Mouse (Mus musculus) embryonic fibroblast, embryonic 13.5 days (primary cell): ENCODE data around the gene Denr. TPM values are rescaled to one million over a fixed set of nuclear protein-coding genes. Genes with fewer than 3 reads are reported as not detected.
A peak's percentile ranks its signal among the peaks of the same experiment; 100 is the strongest.

Experiments used
- H3K27ac ChIP-seq: 2 replicates; pipeline ENCODE4 v1.5.1; 2012; ENCODE audit warnings: low read length, control low read depth, inconsistent platforms; ENCODE audit not compliant: insufficient read depth
- H3K4me1 ChIP-seq: 2 replicates; pipeline ENCODE4 v1.6.1; 2011; ENCODE audit warnings: low read length; ENCODE audit not compliant: control insufficient read depth, insufficient read depth
- H3K4me3 ChIP-seq: 2 replicates; pipeline ENCODE4 v1.5.1; 2011; ENCODE audit warnings: mild to moderate bottlenecking, control low read depth, low read length; ENCODE audit not compliant: insufficient read depth
- CTCF ChIP-seq: IDR thresholded peaks from 2 replicates; pipeline ENCODE4 v1.5.1; 2011; ENCODE audit warnings: mild to moderate bottlenecking, control low read depth, low read length, moderate library complexity, borderline replicate concordance; ENCODE audit not compliant: insufficient read depth
- POLR2A ChIP-seq: IDR thresholded peaks from 2 replicates; pipeline ENCODE4 v1.6.1; 2011; ENCODE audit warnings: low read depth, mild to moderate bottlenecking, control low read depth, low read length, moderate library complexity
- polyA plus RNA-seq: library from polyadenylated mRNA; stranded (reverse); fragments of >200 nt; gene quantifications from 2 replicates; pipeline ENCODE4 v1.2.4, GENCODE M21; 2011; ENCODE audit warnings: low read depth; ENCODE audit not compliant: missing spikeins, insufficient read length

The Denr gene
- polyA plus RNA-seq, 1 experiment: 110 TPM

DNA sequence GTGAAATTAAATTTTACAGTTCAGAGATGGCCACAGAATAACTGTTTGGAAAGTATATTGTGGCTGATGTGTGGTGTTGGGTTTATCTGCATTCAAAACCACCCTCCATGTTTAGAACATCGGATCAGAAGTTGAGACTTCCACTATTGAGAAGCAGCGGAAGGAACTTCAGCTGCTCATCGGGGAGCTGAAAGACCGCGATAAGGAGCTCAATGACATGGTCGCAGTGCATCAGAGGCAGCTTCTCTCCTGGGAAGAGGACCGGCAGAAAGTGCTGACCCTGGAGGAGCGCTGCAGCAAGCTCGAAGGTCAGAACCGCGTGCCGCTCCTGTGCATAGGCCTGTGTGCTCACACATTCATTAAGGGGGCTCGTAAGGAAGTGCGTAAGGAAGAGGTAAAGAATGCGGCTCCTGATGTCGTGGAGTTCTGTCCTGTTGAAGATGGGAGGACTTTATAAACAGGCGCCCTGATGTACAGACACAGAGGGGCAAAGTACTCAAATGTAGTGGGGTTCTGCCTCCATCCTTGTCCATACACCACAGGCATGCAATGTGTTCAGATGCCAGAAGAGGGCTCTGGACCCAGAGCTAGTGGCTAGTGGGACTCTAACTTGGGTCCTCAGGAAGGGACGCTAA is 27.1 kb downstream of the Denr start:
- no peak overlapping the region for H3K27ac ChIP-seq
- TF ChIP-seq POLR2A (no peak), CTCF (peak; percentile 9; the same call in 1 of the 2 replicates)
- H3K4me3 ChIP-seq: no peak overlapping the region
- no peaks in the 10 kb centered on the region for H3K4me1 ChIP-seq

DNA sequence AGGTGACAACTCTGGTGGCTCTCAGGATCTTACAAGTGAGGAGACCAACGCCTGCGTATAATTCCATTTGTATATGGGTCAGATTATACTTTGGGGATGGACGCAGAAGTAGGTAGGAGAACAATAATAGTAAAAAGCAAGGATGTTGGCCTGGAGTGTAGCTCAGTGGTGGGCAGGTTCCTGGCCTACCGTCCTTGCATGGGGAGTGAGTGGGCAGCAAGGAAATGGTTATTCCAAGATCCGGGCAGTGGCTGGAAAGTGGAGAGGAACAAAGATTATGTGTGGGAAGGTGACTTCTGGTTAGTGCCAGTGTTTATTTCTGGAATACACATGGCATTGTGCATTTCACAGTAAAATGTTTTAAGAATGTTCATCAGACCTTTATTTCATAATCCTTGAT is 29.0 kb downstream of the Denr start:
- TF ChIP-seq CTCF: no peak
- Histone ChIP-seq H3K4me3 (no peak overlapping the region), H3K27ac (no peak overlapping the region), H3K4me1 (no peaks in the 10 kb centered on the region)

DNA sequence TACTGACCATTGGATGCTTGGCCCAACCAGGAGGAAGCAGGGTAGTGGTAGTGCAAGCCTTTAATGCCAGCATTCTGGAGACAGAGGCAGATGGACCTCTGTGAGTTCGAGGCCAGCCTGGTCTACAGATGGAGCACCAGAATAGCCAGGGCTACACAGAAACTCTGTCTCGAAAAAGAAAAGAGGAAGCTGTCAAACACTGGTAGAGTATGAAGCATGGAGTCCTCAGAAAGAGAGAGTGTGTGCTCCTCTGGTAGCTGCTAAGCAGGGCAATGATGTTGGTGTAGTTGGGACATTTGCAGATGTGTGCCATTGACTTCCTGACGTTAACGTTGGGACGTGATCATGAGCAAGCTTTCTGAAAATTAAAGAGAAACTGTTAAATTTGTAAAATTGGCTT is 31.5 kb downstream of the Denr start:
- no peaks in the 10 kb centered on the region for H3K4me1 ChIP-seq
- no peak overlapping the region for H3K4me3 ChIP-seq

DNA sequence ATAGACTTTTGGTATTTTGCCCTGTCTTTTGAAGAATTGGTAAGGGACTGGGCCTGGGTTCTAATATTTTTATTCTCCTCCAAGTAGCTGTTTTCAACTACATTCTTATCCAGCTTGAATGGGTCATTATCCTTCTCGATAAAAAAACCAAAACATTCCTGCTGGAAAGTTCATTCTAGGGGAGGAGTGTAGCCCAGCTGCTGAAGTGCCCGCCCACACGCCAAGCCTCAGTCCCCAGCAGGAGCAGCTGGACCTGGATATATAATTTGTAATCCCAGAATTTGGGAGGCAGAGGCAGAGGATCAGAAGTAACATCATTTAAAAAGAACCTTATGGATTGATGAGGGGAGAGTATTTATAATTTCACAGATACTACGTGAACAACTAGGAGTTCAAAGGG is 39.6 kb downstream of the Denr start:
- Histone ChIP-seq H3K4me3 (no peak overlapping the region), H3K4me1 (no peaks in the 10 kb centered on the region), H3K27ac (no peak overlapping the region)
- TF ChIP-seq CTCF (no peak), POLR2A (no peak)

More for the DNA sequence above, 31.5 kb downstream of the Denr start:
- no peak overlapping the region for H3K27ac ChIP-seq
- TF ChIP-seq CTCF (no peak), POLR2A (no peak)

DNA sequence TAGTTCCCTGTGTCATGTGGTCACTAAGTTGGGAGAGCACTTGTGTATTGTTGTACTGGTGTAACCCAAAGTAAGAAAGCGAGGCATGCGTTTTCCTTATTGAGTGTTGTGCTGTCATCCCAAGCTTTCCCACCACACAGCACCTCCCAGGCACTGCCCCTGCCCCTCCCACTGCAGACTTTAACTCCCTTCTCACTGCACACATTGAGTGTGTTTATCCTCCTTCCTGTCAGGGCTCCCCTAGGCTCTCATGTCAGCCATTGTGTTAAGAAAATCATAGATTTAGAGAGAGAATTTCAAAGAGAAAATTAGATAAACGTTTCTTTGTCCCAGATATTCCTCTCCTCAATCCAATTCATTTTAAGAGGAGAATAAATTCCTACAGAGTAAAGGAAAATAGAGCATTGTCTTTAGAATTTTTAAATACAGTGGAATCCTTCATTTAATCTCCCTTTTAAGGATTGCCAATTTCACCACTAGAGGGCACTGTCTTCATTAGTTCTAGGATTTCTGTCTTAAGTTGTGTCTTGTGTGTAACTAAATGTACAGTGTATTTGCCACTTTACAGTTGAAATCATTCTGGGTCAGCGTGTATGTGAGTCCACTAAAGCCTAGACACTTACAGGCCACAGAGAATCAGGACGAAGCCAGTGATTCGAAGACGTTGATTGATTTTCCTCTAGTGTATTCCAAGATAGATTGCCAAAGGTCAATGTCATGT is 40.2 kb downstream of the Denr start:
- Histone ChIP-seq H3K4me3 (no peak overlapping the region), H3K4me1 (no peaks in the 10 kb centered on the region), H3K27ac (no peak overlapping the region)
- TF ChIP-seq POLR2A: no peak
- no peak for TF ChIP-seq CTCF

DNA sequence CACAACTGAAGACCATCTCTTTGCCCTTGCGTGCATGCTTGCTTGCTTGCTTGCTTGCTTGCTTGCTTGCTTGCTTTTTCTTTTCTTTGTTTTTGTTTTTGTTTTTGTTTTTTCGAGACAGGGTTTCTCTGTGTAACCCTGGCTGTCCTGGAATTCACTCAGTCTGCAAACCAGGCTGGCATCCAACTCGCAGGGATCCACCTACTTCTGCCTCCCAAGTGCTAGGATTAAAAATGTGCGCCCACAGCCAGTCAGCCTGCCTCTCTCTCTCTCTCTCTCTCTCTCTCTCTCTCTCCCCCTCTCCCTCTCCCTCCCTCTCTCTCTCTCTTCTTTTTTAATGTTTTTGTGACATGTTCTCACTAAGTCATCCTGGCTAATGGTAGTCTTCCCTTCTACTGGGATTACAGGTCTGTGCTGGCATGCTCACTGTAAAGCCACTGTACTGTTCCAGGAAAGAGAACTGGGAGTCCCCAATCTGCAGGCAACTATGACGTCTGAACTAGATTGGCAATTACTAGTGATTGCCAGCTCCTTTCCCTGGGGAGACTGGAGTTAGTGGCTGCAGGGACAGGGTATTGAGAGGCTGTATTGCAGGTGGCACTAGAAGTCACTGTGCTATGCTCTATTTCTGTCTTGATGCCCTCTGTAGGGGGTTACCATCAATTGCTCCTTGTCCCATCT is 45.5 kb downstream of the Denr start:
- Histone ChIP-seq H3K27ac (no peak overlapping the region), H3K4me3 (no peak overlapping the region), H3K4me1 (no peaks in the 10 kb centered on the region)
- TF ChIP-seq CTCF (no peak), POLR2A (no peak)

DNA sequence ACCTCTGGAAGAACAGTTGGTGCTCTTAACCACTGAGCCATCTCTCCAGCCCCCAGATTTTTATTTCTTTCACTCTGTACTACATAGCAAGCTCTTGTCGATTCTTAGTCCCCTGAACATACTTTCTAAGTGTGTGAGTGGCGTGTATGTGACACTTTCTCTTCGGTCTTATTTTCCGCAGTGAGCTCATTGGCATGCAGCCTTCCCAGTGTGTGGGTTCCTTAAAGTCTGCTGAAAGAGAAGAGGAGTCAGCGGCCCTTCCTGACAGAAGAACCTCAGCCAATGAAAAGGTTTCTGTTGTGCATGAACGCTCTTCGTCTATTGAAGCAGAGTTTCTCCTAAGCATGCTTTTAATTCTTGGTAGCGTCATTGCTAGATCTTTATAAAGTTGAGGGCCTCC is 50.2 kb downstream of the Denr start:
- H3K27ac ChIP-seq: no peak overlapping the region
- no peak overlapping the region for H3K4me3 ChIP-seq
- TF ChIP-seq CTCF: no peak
- no peak for TF ChIP-seq POLR2A
- H3K4me1 ChIP-seq: no peaks in the 10 kb centered on the region

DNA sequence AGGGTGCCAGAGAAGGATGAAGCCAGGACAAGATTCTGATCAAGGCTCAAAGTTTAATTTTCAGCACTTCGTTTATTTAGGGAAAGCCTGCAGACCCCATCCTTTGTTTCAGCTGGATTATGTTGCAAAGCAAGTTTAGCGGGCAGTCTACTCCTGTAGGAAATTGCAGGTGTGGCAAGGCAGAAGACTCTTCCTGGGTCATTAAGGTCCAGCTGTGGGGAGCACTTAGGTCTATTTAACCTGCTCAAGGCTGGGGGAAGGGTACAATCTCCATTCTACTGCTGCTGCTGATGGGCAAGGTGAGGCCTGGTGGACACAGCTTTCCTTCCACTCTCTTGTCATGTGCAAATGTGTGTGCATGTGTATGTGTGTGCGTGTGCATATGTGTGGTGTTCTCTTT is 52.0 kb downstream of the Denr start:
- Histone ChIP-seq H3K27ac (no peak overlapping the region), H3K4me3 (no peak overlapping the region), H3K4me1 (no peaks in the 10 kb centered on the region)
- TF ChIP-seq POLR2A: no peak
- no peak for TF ChIP-seq CTCF

DNA sequence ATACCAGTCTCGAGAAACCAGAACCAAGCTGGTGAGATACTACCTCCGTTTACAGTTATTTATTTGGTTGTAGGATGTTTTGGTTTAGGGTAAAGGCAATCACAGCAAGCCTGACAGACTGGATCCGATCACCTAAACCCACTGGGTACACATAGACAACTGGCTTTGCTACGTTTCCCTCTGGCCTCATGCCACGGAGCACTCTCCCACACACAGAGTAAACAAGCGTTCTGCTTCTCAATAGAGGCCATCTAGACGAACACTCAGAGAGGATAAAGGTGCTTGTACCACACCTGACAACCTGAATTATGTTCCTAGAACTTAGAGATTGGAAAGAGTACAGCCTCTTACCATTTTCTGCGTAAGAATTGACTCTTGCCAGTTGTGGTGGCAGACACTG is 53.2 kb downstream of the Denr start:
- TF ChIP-seq POLR2A (no peak), CTCF (no peak)
- H3K4me1 ChIP-seq: no peaks in the 10 kb centered on the region
- H3K4me3 ChIP-seq: no peak overlapping the region
- H3K27ac ChIP-seq: no peak overlapping the region

DNA sequence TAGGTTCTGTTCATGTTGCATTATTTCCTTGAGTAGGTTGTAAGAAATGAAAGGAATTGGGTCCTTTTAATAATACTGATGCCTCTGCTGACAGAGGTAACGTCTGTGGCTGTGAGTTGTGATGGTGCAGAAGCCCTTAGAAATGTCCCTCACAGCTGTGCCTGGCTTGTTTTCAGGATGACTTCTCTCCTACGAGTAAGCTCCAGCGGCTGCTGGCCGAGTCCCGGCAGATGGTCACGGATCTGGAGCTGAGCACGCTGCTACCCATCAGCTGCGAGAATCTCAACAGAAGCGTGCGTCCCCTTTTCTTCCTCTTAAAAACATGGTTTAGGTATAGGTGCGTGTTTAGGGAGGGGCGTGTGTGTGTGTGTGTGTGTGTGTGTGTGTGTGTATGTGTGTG is 54.1 kb downstream of the Denr start:
- H3K4me3 ChIP-seq: no peak overlapping the region
- H3K4me1 ChIP-seq: no peaks in the 10 kb centered on the region
- TF ChIP-seq CTCF (no peak), POLR2A (no peak)
- no peak overlapping the region for H3K27ac ChIP-seq

DNA sequence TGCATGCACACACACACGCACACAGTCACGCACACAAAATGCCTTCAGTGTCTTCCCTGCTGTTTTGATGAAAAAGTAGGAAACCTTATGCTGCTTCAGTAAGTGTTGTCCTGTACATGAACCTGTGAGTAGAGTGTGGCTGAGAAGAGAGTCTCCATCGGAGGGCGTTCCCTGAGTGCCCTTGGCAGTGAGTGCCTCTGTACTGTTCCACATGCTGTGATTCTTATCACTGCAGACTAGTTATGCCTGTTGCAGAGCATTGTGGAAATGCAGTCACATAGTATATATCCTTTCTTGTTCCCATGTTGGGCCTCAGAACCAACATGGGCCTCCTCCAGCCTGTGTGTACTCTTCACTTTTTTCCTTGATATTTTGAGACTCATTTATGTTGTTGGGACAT is 57.2 kb downstream of the Denr start:
- TF ChIP-seq POLR2A (no peak), CTCF (no peak)
- H3K4me1 ChIP-seq: no peaks in the 10 kb centered on the region
- no peak overlapping the region for H3K4me3 ChIP-seq
- H3K27ac ChIP-seq: no peak overlapping the region
